Mouse (Mus musculus): ENCODE measurements around the gene Pde4c.

Gene Pde4c

DNA sequence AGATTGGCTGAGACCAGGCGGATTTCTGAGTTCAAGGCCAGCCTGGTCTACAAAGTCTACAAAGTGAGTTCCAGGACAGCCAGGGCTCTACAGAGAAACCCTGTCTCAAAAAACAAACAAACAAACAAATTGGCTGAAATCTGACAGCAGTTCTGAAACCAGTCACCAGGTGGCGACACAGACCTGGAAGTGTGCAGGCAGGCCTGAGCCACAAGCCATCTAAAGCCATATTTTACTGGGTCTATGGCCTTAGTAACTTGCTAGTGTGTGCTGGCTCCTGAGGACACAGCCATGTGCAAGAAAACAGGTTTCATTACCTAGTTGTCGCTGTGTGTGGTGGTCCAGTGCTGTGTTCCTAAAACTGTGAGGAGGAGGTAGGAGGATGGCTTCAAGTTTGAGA is 2.8 kb upstream of the Pde4c start:
- peak; percentile 87 for DNase-seq (ENCODE audit: low read depth, low spot score)

DNA sequence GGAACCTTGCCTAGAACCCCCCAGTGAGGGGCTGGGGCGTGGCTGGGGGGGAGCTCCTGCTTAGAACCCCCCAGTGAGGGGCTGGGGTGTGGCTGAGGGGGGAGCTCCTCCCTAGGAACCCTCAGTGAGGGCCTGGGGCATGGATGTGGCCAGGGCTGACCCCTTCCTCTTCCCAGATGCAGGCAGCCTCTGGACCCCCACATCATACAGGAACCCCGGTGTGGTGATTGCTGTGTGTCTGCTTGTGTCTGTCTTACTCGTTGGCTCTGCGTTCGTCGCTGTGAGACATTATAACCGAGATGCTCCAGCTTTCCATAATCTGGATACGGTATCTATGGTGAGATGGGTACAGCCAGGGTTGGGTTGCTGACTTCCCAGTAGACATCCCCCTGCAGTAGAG is 1.9 kb upstream of the Pde4c start:
- no peak for DNase-seq (ENCODE audit: low read depth, low spot score)

DNA sequence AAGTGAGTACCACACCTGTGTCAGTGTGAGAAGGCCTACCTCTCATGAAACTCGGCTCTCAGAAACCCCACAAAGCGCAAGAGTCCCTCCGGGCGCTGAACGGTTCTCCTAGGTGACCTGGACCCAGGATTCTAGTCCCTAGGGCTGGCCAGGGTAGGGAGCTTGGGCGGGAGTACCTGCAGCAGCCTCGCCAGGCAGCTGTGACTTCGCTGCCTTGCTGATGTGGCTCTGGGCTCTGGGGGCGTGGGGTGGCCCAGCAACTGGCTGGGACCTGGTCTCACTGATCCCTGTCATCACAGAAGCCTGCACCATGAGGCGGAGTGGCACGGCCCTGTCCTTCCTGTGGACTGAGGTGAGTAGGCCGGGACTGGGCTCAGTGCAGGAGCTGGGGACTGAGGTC is 696 bp downstream of the Pde4c start:
- DNase-seq (ENCODE audit: low read depth, low spot score): peak; percentile 41

DNA sequence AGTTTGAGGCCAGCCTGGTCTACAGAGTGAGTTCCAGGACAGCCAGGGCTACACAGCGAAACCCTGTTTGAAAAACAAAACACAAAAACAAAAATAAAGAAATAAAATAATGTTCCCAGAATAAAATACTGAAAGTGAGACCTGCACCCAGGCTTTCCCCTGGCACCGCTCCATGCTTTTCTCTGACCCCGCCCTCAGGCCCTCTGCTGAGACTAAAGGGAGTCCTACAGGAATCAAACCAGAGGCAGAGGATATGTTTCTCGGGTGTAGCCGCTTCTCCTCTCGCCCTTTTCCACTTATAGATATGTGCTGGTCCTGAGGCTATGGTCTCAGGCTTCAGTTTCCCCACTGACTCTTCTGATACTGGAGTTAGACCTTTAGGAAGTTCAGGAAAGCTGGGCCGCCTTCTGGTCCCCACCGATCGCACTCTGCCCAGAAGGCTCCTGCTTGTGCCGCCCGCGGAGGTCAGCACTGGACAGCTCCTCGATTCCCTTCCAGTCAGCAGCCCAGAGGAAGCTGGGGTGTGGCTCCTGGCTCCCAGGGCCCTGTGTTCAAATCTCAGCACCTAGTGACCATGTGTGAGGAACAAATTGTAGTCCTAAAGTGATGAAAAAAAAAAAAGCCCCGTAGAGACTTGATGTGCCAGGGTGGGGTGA is 2.4 kb downstream of the Pde4c start:
- DNase-seq (ENCODE audit: low read depth, low spot score): no peak

DNA sequence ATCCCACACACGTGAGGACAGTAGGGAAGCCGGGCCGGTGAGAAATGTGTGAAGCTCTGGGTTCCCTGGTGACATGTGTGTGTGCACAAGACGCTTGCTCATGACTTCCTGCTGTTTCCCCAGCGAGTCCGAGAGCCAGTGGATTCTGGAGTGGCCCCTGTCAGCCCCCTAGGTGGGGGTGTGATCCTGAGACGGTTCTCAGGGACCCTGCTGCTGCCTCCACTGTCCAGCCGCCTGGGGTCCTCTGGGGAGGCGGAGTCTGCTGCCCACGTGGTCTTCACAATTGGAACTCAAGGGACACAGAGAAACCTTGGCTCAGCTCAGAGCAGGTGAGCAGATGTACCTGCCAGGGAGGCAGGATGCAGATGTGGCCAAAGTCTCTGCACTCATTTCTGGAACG is 3.2 kb downstream of the Pde4c start:
- DNase-seq (ENCODE audit: low read depth, low spot score): no peak

DNA sequence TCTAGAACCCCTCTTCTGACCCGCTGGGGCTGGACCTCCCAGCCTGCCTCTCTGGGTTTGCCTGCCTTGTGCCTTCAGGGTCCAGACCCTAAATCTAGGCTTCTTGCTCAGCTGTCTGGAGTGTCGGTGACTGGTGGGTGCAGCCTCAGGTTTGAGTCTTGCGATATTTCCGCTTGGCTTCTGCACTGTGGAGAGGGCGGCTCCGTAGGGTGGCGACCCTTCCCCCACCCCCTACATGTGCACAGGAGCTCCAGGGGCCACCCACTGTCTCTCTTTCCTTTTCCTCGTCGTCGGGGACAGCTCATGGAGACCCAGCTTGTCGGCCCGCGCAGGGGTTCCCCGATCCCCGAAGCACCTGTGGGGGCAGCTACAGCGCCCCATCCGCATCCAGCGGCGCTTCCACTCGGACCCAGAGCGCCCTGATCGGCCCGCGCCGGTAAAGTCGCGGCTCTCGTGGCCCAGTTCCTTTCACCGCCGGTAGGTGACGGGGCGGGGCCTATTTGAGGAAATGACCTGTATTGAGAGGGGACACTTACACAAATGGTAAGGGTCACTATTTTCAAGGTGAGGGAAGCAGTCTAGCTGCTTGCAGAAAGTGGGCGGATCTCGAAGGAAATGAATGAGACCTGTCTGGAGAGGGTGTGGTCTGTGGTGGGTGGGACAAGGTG is 6.4 kb downstream of the Pde4c start:
- DNase-seq (ENCODE audit: low read depth, low spot score): peak; percentile 92

DNA sequence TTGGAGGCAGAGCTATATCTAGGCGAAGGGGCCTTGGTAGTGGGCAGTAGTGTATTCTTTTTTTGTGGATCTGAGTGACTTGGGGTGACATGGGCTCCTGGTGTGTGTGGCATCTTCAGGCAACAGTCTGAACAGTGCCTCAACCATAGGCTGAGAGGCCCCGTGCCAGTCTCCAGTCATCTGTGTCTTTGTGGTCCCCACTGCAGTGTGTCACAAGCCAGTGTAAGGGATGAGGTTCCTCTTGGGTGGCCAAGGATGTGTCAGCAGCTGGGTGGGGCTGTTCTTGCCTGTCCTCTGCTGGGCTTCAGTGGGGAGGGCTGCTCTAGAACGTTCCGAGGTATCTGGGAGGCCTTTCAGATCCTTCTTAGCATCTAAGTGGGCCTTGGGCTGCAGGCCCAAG is 7.4 kb downstream of the Pde4c start:
- DNase-seq (ENCODE audit: low read depth, low spot score): peak; percentile 86

DNA sequence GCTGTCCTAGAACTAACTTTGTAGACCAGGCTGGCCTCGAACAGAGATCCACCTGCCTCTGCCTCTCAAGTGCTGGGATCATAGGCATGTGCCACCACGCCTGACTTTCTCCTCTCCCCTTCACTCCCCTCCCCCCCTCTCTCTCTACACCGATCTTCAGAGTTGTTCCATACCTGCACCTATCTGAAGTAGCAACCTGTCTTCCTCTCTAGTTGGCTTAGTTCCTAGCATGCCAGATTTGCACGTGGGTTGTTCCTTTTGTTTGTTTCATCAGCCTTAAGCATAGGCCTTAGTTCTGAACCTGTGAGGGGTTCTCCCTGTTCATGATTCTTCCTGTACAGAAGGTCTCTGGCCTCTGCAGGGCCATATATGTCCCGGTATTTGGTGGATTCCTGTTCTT is 14.2 kb downstream of the Pde4c start:
- no peak for DNase-seq (ENCODE audit: low read depth, low spot score)

DNA sequence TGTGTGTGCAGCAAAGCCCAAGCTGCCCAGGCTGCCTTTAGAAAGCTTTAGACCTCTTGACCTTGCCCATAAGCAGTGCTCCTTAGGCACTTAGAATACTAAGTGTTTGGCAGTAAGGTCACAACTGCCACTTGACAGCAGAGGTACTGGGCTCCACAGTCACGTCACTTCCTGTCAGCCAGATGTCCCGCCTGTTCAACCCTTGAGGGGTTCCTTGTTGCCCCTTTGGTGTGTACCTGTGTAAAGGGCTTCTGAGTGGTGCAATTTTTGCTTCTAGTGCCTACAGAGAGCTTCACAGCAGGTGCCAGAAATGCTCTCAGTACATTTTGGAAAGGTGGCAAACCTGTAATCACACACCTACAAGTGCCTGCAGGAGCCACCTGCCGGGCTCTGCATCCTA is 14.7 kb downstream of the Pde4c start:
- no peak for DNase-seq (ENCODE audit: low read depth, low spot score)

DNA sequence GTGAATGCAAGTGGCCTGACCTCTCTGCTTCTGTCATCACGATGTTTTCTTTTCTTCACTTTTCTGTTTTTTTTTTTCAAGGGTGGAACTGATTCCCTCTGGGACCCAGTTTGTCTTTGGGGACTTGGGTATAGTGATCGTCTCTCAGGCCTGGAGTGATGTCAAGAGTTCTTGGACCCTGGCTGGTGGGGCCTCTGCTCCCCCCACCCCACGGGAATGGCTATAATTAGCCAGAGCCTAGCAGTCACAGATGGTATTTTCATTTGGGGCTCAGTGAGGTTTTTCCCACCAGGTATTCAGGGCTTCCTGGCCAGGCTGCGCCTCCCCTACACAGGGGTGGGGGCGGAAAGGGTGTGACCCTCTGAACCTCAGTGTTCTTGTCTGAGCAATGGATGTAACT is 18.1 kb downstream of the Pde4c start:
- DNase-seq (ENCODE audit: low read depth, low spot score): no peak

DNA sequence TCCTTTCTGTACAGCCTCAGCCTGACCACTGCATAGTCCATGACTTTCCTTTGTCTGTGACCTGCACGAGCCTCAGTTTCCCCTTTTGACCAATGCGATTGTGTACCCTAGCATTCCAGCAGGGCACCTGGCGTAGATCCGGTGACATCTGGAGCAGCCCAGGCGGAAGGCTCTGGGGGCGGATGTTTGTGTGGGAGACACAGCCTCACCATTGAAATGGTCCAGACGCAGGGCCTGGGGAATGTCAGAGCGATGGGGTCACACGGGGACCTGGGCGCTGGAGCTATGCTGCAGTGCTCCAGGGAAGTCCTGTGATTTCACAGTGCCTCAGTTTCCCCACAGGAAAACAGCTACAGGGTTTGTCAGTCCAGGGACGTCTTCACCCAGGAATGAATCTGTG is 18.7 kb downstream of the Pde4c start:
- no peak for DNase-seq (ENCODE audit: low read depth, low spot score)

DNA sequence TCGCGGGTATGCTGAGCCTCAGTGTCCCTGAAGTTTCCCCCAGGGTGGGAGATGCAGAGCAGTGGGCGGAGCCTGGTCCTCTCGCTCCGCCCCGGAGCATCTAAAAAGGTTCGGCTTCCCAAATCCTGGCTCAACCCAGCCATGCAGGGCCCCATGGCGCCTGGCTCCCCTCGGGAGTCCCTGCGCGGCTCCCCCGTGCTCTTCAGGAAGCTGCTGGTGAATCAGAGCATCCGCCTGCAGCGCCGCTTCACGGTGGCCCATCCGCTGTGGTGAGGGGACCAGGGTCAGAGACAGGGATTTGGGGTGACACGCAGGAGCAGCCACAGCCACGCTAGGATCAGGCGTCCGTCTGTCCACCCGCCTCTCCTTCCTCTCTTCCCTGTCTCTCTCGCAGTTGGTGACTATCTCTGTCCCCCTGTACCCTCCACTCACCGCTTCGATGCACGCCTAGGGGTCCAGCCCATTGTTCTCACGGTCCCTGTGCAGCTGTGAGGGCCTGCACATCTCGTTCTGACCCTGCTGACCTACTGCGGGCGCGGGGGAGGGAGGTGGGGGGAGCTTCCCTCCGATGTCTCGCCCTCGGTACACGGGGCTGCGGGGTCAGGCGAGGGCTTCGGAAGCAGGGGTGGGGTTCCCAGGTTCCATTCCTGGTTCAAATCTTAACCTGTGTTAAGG is 19.6 kb downstream of the Pde4c start:
- no peak for DNase-seq (ENCODE audit: low read depth, low spot score)

DNA sequence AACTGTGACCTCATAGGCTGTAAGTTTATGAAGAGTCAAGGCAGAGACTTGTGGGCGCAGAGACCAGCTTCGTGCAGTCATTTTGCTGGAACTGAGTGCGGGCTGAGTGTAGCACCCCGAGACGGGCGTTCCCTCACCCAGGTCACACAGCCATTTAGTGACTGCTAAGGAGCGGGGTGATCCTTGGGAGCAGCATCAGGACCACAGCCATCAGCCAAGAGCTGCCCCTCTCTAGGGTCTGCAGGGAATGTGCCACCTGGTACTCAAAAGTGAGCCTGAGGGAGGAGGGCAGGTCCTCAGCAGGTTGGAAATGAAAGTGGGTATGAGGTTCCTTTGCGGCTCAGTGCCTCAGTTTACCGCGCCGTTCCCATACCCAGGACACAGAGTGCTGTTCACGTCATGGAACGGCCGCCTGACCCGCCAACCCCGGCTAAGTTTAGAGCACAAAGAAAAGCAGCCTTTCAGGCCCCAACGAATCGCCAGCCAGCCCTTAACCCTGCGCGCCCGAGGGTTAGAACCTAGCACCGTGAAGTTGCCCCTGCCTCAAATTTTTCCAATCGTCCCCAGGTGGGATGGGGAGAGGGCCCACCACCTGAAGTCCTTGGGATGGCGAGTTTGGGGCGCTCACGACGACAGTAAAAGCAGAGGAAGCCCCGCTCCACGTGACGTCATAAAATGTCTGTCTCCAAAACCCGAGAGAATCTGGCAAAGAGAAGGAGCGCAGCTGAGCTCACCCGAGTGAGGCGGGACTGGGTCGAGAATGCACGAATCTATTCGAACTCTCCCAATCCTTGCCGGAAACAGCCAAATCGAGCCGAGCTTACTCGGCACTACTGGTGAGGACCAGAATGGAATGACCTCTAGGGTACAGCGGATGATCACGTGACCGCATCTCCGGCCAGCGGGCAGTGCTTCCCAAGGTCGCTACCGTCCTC is 20.4 kb downstream of the Pde4c start:
- DNase-seq (ENCODE audit: low read depth, low spot score): peak; percentile 56

DNA sequence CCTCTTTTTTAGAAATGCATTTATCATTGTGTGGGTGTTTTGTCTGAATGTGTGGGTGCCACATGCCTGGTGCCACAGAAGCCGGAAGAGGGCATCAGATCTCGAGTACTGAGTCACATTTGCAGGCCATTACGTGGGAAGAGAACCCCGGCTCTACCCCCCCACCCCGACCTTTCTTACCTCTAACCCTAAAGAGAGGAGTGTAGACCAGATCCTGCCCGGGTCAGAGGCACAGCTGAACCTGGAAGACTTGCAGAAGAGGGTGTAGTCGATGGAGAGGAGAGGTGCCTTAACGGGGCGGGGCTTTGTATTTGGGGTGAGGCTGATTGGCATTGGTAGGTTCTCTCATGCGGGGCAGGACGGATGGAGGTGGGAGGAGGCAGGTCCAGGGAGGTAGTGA is 21.3 kb downstream of the Pde4c start:
- DNase-seq (ENCODE audit: low read depth, low spot score): peak; percentile 86

DNA sequence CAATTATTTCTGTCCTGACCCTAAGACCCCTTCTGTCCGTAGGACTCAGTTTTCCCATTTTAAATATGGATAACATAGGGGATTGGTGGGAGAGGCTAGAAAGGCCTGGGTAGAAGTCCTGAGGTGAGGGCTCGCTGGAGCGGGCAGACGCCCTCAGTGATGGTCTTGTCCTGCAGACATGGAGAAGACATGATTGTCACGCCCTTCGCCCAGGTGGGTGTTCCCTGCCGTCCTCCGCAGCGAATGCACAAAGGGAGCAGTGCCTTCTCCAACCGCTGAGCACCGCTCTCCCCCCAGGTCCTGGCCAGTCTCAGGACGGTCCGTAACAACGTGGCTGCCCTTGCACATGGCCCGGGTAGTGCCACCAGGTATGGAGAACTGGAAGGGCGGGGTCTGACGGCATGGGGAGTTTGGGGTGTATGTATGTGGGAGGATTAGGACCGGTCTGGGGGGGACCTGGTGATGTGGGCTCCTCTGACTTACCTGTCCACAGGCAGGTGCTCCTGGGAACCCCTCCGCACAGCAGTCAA is 22.2 kb downstream of the Pde4c start:
- no peak for DNase-seq (ENCODE audit: low read depth, low spot score)

DNA sequence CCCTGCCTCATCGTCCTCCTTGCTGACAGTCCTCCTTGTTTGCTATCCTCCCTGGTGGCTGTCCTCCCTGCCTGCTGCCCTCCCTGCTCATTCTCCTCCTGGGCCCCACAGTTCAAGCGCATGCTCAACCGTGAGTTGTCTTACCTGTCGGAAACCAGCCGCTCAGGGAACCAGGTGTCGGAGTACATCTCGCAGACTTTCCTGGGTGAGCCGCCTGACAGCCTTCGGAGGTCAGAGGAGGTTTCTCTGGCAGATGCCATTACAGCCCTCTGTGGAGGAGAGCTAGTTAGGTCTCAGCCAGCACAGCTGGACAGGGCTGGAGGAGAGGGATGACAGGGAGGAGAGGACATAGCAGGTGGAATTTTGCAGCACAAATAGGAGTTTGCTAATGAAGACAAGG is 23.2 kb downstream of the Pde4c start:
- DNase-seq (ENCODE audit: low read depth, low spot score): no peak

DNA sequence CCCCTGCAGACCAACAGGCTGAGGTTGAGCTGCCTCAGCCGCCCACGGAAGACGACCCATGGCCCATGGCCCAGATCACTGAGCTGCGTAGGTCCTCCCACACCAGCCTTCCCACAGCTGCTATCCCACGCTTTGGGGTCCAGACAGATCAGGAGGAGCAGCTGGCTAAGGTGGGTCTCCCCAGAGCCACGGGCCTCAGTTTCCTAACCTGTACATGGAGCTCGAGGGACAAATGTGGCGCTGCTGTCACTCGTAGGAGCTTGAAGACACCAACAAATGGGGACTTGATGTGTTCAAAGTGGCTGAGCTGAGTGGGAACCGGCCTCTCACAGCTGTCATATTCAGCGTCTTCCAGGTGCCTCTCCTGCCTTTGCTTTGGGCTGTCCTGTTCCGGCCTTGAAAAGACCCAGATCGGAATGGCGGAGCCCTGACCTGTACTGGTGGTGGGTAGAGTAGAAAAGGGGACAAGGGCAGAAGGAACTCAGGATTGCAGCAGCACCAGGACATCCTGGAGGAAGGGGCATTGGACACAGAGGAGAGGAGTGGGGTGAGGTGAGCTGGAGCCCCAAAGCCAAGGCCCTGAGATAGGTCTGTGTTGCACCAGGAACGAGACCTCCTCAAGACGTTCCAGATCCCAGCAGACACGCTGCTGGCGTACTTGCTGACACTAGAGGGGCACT is 23.8 kb downstream of the Pde4c start:
- no peak for DNase-seq (ENCODE audit: low read depth, low spot score)

DNA sequence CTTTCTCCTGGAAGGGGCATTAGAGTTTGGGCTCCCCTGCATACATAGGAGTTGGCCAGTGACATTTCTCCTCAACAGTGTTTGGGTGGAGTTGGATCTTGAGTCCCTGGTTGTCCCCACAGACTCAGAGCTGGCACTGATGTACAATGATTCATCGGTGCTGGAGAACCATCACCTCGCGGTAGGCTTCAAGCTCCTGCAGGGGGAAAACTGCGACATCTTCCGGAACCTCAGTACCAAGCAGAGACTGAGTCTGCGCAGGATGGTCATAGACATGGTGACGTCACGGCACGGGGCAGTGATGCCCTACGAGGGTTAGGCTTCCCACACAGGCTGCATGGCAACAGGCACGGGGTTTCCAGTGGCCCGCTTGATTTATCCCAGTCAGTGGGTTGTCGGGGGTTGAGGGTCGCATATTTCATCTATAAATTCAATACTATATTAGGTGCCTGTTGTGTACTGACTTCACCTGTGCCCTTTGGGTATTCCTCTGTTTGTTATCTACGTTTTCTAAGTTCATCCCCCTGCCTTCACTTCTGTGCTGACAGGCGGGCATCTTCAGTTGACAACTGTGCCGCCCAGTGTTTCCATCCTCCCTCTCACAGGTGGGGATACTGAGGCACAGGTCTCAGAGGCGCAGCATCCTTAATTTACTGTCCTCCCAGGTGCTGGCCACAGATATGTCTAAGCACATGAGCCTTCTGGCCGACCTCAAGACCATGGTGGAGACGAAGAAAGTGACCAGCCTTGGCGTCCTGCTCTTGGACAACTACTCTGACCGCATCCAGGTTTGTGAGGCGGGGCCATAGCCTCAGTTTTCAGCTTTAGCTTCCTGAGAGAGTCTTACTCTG is 25.0 kb downstream of the Pde4c start:
- no peak for DNase-seq (ENCODE audit: low read depth, low spot score)

DNA sequence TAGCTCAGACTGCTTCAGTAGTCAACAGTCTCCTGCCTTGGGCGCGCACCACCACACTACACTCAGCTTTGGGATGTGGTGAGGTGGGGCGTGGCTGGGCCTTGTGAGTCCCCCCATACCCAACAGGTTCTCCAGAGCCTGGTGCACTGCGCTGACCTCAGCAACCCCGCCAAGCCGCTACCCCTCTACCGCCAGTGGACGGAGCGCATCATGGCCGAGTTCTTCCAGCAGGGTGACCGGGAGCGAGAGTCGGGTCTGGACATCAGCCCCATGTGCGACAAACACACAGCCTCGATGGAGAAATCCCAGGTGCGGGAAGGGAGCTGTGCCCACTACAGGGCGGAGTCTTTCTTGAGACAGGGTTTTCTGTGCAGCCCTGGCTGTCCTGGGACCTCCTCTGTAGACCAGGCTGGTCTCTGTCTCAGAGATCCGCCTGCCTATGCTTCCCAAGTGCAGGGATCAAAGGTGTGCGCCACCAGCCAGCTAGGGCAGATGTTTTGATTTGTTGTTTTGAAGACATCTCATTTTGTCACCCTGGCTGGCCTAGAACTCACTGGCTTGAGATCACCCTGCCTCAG is 25.7 kb downstream of the Pde4c start:
- DNase-seq (ENCODE audit: low read depth, low spot score): no peak

DNA sequence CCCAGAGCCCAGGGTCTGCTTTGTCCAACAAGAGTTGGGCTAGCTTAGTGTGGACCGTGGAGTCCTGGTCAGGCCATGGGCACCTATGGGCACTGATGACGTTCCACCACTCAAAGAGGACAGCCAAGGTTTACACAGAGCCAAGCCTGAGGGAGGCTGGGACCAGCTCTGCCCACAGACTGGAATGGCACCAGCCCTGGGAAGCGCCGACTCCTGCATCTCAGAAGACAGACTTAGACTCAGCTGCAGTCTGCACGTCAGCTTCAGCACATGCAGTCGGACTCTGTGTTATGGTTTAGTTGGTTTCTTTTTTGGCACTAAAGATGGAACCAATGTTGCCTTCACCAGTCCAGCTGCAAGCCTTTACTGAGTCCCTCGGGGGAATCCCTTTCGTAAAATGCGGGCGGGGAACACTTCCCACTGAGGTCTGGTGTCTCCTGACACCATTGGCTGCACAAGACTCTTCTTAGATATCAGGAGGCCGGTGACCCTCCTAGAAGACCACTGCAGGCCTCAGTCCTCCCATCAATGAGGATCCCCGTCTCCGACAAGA is 26.7 kb downstream of the Pde4c start:
- DNase-seq (ENCODE audit: low read depth, low spot score): no peak
